Mouse (Mus musculus): Measurements from ENCODE around the gene Mcm5. TPM values are rescaled to one million over a fixed set of nuclear protein-coding genes. Genes with fewer than 3 reads are reported as not detected.

The Mcm5 gene
- polyA plus RNA-seq, 1 experiment from 2014 or later, result 195 TPM

Other genes with a start within 250 kb of the Mcm5 start
- gene Isx, start 236.4 kb upstream of the Mcm5 start, polyA plus RNA-seq (2014; fragmentation: Nextera tagmentation; extraction: Ambion mirVana), result not detected in 2 replicates
- gene Hmgxb4, start 116.2 kb upstream of the Mcm5 start, polyA plus RNA-seq (2014; fragmentation: Nextera tagmentation; extraction: Ambion mirVana), result 45.3 and 52.6 TPM in 2 replicates
- gene Tom1, start 75.9 kb upstream of the Mcm5 start, polyA plus RNA-seq (2014; fragmentation: Nextera tagmentation; extraction: Ambion mirVana), result 23.8 and 24.2 TPM in 2 replicates
- gene Hmox1, start 15.9 kb upstream of the Mcm5 start, polyA plus RNA-seq (2014; fragmentation: Nextera tagmentation; extraction: Ambion mirVana), result 13.6 and 15.7 TPM in 2 replicates
- 0.12 TPM in 2 replicates for gene Rasd2, start 104.4 kb downstream of the Mcm5 start, polyA plus RNA-seq (2014; fragmentation: Nextera tagmentation; extraction: Ambion mirVana)

Measured in midbrain, embryonic 11.5 days (tissue).